Comparison of ENCODE assay signal across 17 mouse cellular contexts in genomic region chr9:121101516-121101915, GRCm38 (mm10).
A peak's percentile ranks its signal among the peaks of the same experiment; 100 is the strongest.
DNase-seq lines count a peak whose midpoint lies in the region; ATAC-seq and TF ChIP-seq lines count a peak whose summit lies in the region.
"Had no signal": no experiment of that assay in that cellular context is flagged by ENCODE, and none has a peak within 500 bp of the region (broad histone marks: within the 10 kb centered on the region; RNA-seq: fewer than 3 reads in every experiment).

No protein-coding gene starts in this region.

- no peak overlapping the region for H3K4me3 ChIP-seq in forebrain, postnatal 0 days (ENCODE audit: low read depth, low read length)
- H3K4me3 ChIP-seq in forebrain, embryonic 13.5 days = no peak overlapping the region
- H3K4me3 ChIP-seq in hindbrain, postnatal 0 days (ENCODE audit: low read length) = no peak overlapping the region
- no peak overlapping the region for H3K4me3 ChIP-seq in hindbrain, embryonic 11.5 days (ENCODE audit: low read depth, low read length)
- no peak overlapping the region for H3K4me3 ChIP-seq in midbrain, embryonic 16.5 days (ENCODE audit: low read depth, low read length)
- no peak overlapping the region for H3K4me3 ChIP-seq in midbrain, postnatal 0 days (ENCODE audit: low read depth, low read length)
- H3K4me3 ChIP-seq: embryonic facial prominence, embryonic 10.5 days; embryonic facial prominence, embryonic 12.5 days had no signal

- no peak overlapping the region for H3K27ac ChIP-seq in forebrain, postnatal 0 days (ENCODE audit: low read depth, low read length)
- H3K27ac ChIP-seq in forebrain, embryonic 13.5 days = no peak overlapping the region
- no peak overlapping the region for H3K27ac ChIP-seq in hindbrain, postnatal 0 days
- H3K27ac ChIP-seq in hindbrain, embryonic 11.5 days (ENCODE audit: low read depth, low read length) = no peak overlapping the region
- H3K27ac ChIP-seq in midbrain, embryonic 16.5 days (ENCODE audit: low read length) = no peak overlapping the region
- no peak overlapping the region for H3K27ac ChIP-seq in midbrain, postnatal 0 days (ENCODE audit: low read depth, low read length)
- H3K27ac ChIP-seq: embryonic facial prominence, embryonic 10.5 days; embryonic facial prominence, embryonic 12.5 days had no signal

- DNase-seq in forebrain, postnatal 0 days = no peak
- no peak for DNase-seq in hindbrain, postnatal 0 days (ENCODE audit: low spot score)
- no peak for DNase-seq in hindbrain, embryonic 11.5 days (ENCODE audit: low spot score)
- DNase-seq in midbrain, postnatal 0 days (ENCODE audit: low spot score) = no peak
- no peak for DNase-seq in lung, postnatal 36 days
- DNase-seq: adrenal gland, adult 2 months; adrenal gland, postnatal 10 days; adrenal gland, postnatal 25 days; cerebellum, adult 11-12 months; cerebellum, adult 2 months; cerebellum, adult 9-10 months; cerebellum, postnatal 10 days; cerebellum, postnatal 25 days had no signal

- H3K4me2 ChIP-seq in forebrain, postnatal 0 days (ENCODE audit: low read depth) = no peak overlapping the region
- no peak overlapping the region for H3K4me2 ChIP-seq in forebrain, embryonic 13.5 days
- no peak overlapping the region for H3K4me2 ChIP-seq in hindbrain, postnatal 0 days (ENCODE audit: low read depth, low read length)
- no peak overlapping the region for H3K4me2 ChIP-seq in hindbrain, embryonic 11.5 days (replicated peaks; ENCODE audit: low read depth, low read length)
- no peak overlapping the region for H3K4me2 ChIP-seq in midbrain, embryonic 16.5 days (ENCODE audit: low read length)
- H3K4me2 ChIP-seq in midbrain, postnatal 0 days (ENCODE audit: low read depth, low read length, poor library complexity, severe bottlenecking) = no peak overlapping the region
- H3K4me2 ChIP-seq: embryonic facial prominence, embryonic 12.5 days had no signal

- H3K9me3 ChIP-seq in forebrain, postnatal 0 days (ENCODE audit: low read length) = no peaks in the 10 kb centered on the region
- H3K9me3 ChIP-seq in forebrain, embryonic 13.5 days (replicated peaks) = no peaks in the 10 kb centered on the region
- H3K9me3 ChIP-seq in hindbrain, postnatal 0 days (ENCODE audit: low read length) = no peaks in the 10 kb centered on the region
- H3K9me3 ChIP-seq in hindbrain, embryonic 11.5 days (ENCODE audit: control insufficient read depth, low read length) = no peaks in the 10 kb centered on the region
- H3K9me3 ChIP-seq in midbrain, embryonic 16.5 days (replicated peaks; ENCODE audit: control insufficient read depth, low read length, poor library complexity, severe bottlenecking) = no peaks in the 10 kb centered on the region
- no peaks in the 10 kb centered on the region for H3K9me3 ChIP-seq in midbrain, postnatal 0 days (ENCODE audit: low read length)
- H3K9me3 ChIP-seq: embryonic facial prominence, embryonic 10.5 days; embryonic facial prominence, embryonic 12.5 days had no signal

- TF ChIP-seq CTCF in forebrain, postnatal 0 days (IDR thresholded peaks at IDR 0.05; ENCODE audit: low read depth) = no peak
- TF ChIP-seq CTCF in hindbrain, postnatal 0 days (IDR thresholded peaks at IDR 0.05; ENCODE audit: low read depth) = no peak
- no peak for TF ChIP-seq CTCF in midbrain, postnatal 0 days (IDR thresholded peaks at IDR 0.05)

- H3K4me1 ChIP-seq in forebrain, postnatal 0 days (ENCODE audit: insufficient read depth) = no peaks in the 10 kb centered on the region
- H3K4me1 ChIP-seq in forebrain, embryonic 13.5 days = peaks cover 15% of the 10 kb centered on the region
- no peaks in the 10 kb centered on the region; the same call in 1 of the 2 replicates for H3K4me1 ChIP-seq in hindbrain, postnatal 0 days (ENCODE audit: insufficient read depth, low read length)
- no peaks in the 10 kb centered on the region for H3K4me1 ChIP-seq in hindbrain, embryonic 11.5 days (replicated peaks; ENCODE audit: control insufficient read depth, insufficient read depth, low read length)
- H3K4me1 ChIP-seq in midbrain, embryonic 16.5 days (ENCODE audit: control insufficient read depth, insufficient read depth, low read length) = no peaks in the 10 kb centered on the region
- H3K4me1 ChIP-seq in midbrain, postnatal 0 days (ENCODE audit: insufficient read depth, low read length) = no peaks in the 10 kb centered on the region
- H3K4me1 ChIP-seq: embryonic facial prominence, embryonic 10.5 days; embryonic facial prominence, embryonic 12.5 days had no signal

- ATAC-seq in forebrain, postnatal 0 days = peak; percentile 59; the same call in 1 of the 2 replicates
- no peak for ATAC-seq in forebrain, embryonic 13.5 days
- 0 out of 2 replicates have a peak, but pooled peaks have one; percentile 33 for ATAC-seq in hindbrain, postnatal 0 days
- no peak for ATAC-seq in hindbrain, embryonic 11.5 days (ENCODE audit: low FRiP score)
- peak; percentile 47; the same call in 1 of the 2 replicates for ATAC-seq in midbrain, embryonic 16.5 days
- ATAC-seq in midbrain, postnatal 0 days (ENCODE audit: low FRiP score) = no peak

- H3K9ac ChIP-seq in forebrain, postnatal 0 days = no peak overlapping the region
- no peak overlapping the region for H3K9ac ChIP-seq in forebrain, embryonic 13.5 days
- H3K9ac ChIP-seq in hindbrain, postnatal 0 days (replicated peaks; ENCODE audit: low read length) = no peak overlapping the region
- no peak overlapping the region for H3K9ac ChIP-seq in hindbrain, embryonic 11.5 days (ENCODE audit: low read depth, low read length)
- H3K9ac ChIP-seq in midbrain, embryonic 16.5 days (ENCODE audit: low read depth, low read length) = no peak overlapping the region
- H3K9ac ChIP-seq in midbrain, postnatal 0 days (replicated peaks; ENCODE audit: low read length, poor library complexity, severe bottlenecking) = no peak overlapping the region
- H3K9ac ChIP-seq: embryonic facial prominence, embryonic 12.5 days had no signal

- H3K27me3 ChIP-seq in forebrain, postnatal 0 days (ENCODE audit: insufficient read depth, low read length) = no peaks in the 10 kb centered on the region
- no peaks in the 10 kb centered on the region for H3K27me3 ChIP-seq in forebrain, embryonic 13.5 days
- no peaks in the 10 kb centered on the region for H3K27me3 ChIP-seq in hindbrain, postnatal 0 days (ENCODE audit: insufficient read depth, low read length)
- no peaks in the 10 kb centered on the region for H3K27me3 ChIP-seq in hindbrain, embryonic 11.5 days (ENCODE audit: control insufficient read depth, insufficient read depth, low read length)
- H3K27me3 ChIP-seq in midbrain, embryonic 16.5 days (ENCODE audit: control insufficient read depth, insufficient read depth, low read depth, low read length) = no peaks in the 10 kb centered on the region
- H3K27me3 ChIP-seq in midbrain, postnatal 0 days (ENCODE audit: insufficient read depth, low read length) = no peaks in the 10 kb centered on the region
- H3K27me3 ChIP-seq: embryonic facial prominence, embryonic 12.5 days had no signal

- 61% methylated on average over 10 of the region's 10 CpGs for WGBS in forebrain, postnatal 0 days
- WGBS in forebrain, embryonic 13.5 days = 84% methylated on average over 10 of the region's 10 CpGs
- 61% methylated on average over 10 of the region's 10 CpGs for WGBS in hindbrain, postnatal 0 days
- 85% methylated on average over 10 of the region's 10 CpGs for WGBS in hindbrain, embryonic 11.5 days
- 83% methylated on average over 10 of the region's 10 CpGs for WGBS in midbrain, embryonic 16.5 days
- 69% methylated on average over 10 of the region's 10 CpGs for WGBS in midbrain, postnatal 0 days

- no peaks in the 10 kb centered on the region for H3K36me3 ChIP-seq in forebrain, postnatal 0 days (ENCODE audit: insufficient read depth)
- no peaks in the 10 kb centered on the region for H3K36me3 ChIP-seq in forebrain, embryonic 13.5 days (ENCODE audit: poor library complexity, severe bottlenecking)
- no peaks in the 10 kb centered on the region for H3K36me3 ChIP-seq in hindbrain, postnatal 0 days (ENCODE audit: insufficient read depth, low read length)
- no peaks in the 10 kb centered on the region for H3K36me3 ChIP-seq in hindbrain, embryonic 11.5 days (ENCODE audit: control insufficient read depth, insufficient read depth, low read length)
- H3K36me3 ChIP-seq in midbrain, embryonic 16.5 days (ENCODE audit: control insufficient read depth, insufficient read depth, low read length) = no peaks in the 10 kb centered on the region
- H3K36me3 ChIP-seq in midbrain, postnatal 0 days (ENCODE audit: insufficient read depth, low read length) = no peaks in the 10 kb centered on the region
- H3K36me3 ChIP-seq: embryonic facial prominence, embryonic 10.5 days had no signal

Comparison
In these comparisons a context has a peak if more than half of its experiments do, and no peak if none do; other contexts are left out.
1. ATAC-seq: peak in forebrain, postnatal 0 days (single experiment), hindbrain, postnatal 0 days (single experiment) and midbrain, embryonic 16.5 days (single experiment); none in forebrain, embryonic 13.5 days (single experiment), hindbrain, embryonic 11.5 days (single experiment) and midbrain, postnatal 0 days (single experiment).